Mouse (Mus musculus) retina, postnatal 1 day (tissue): ENCODE measurements at regions not wholly inside any gene's neighbourhood (a gene's known extent, or its start where the extent isn't known, plus 50 kb on each side); places are given as distances from the start of the nearest gene placed in this dataset.

Experiments
- DNase-seq: peaks from one replicate; pipeline ENCODE4 v3.0.0-alpha.2; 2012

- DNase-seq = peak; percentile 0
Measured at GRCm38 (mm10) chr1:29261375-29261774, 481.3 kb upstream of the Gm597 start.

DNA sequence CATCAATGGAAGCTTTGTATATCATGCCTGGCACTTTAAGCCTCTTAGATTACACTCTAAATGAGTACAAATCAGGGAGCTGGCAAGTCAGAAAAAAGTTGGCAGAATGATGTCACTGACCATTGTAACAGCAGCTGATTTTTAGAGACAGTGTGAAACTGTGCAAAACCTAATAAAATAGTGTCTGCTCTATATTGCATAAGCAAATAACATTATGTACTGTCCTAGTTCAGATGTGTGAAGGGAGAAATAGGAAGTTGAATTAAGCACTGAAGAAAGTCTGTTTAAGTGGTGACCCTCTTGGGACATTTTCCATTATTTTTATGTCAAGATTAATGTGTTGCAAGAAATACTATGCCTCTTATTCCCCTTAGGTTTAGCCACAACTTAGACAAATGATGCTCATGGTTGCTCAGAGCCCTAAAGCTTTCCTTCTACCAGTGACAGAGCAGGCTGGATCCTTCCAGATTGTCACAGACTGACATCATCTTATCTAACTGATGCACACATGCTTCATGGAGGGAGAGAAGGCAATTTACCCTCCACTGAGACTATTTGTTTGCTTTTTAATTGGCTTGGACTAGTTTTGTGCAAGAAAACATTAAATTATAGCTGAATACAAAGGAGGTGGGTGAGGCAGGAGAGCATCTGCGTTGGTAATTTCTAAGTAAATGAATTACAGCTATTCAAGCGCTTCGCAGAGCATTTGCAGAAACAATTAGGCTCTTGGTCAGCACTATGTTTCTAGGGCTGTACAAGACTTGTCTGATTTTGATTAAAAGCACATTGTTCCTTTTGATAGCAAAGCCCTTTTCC is 436.9 kb upstream of the Gm597 start:
- DNase-seq = peak; percentile 51
